In the genomic region with DNA sequence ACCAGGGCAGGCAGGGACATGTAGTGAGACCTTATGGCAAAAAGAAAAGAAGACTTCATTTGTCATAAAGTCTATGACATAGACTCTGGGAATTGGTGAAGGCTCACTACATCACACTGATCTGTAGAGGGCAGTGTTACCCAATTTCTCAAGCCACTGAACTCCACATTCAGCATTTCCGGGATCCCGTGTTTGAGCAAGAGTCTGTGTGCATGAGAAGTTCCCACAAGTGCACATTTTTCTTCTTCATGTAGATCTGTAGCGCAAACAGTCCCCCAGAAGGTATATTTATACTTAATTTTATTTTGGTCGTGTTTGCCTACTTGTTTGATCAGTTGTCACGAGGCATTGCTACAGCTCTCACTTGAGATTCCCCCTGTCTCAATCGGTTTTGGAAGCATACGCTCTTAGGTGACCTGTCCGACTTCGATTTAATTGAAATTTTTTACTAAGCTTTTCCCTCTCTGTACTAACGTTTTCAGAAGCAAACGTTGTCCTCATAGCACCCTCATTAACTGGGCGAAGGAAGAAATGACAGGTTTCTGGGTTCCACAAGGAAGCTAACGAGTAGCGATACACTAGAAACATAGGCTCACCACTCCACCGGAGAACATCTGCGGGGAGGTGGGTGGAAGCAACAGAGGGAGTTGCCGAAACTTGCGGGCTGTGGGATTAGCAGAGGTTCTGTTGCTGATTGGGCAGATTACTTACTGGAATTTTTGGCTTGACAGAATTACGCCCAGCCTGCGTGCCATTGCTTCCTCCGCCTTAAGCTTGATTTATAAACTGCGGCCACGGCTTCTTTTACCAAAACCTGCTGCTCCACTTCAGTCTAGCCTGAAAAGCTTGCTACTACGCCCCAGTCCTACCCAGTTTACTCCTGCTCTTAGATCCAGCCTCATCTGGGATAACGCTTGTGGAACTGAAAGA, we compare ENCODE assay signal across 8 mouse cellular contexts. TPM values are rescaled to one million over a fixed set of nuclear protein-coding genes. Genes with fewer than 3 reads are reported as not detected.
DNase-seq lines count a peak whose midpoint lies in the region; ATAC-seq and TF ChIP-seq lines count a peak whose summit lies in the region.

No protein-coding gene starts in this region.

- H3K4me1 ChIP-seq in testis, adult 2 months (ENCODE audit: control insufficient read depth, insufficient read depth, low read length), result peaks cover 10% of the 10 kb centered on the region
- H3K4me1 ChIP-seq in cortical plate, adult 2 months (ENCODE audit: control insufficient read depth, insufficient read depth, low read length), result no peaks in the 10 kb centered on the region; the same call in 1 of the 2 replicates
- peaks cover 8% of the 10 kb centered on the region; the same call in 1 of the 2 replicates for H3K4me1 ChIP-seq in intestine, postnatal 0 days (replicated peaks; ENCODE audit: control insufficient read depth, insufficient read depth, low read length)
- peaks cover 13% of the 10 kb centered on the region for H3K4me1 ChIP-seq in limb, embryonic 12.5 days (replicated peaks)
- H3K4me1 ChIP-seq in midbrain, embryonic 13.5 days (replicated peaks), result peaks cover 20% of the 10 kb centered on the region
- H3K4me1 ChIP-seq in stomach, embryonic 14.5 days (ENCODE audit: control insufficient read depth, insufficient read depth, low read length), result peaks cover 4% of the 10 kb centered on the region; the same call in 1 of the 2 replicates

- H3K4me3 ChIP-seq in testis, adult 2 months (ENCODE audit: control insufficient read depth, low read depth, low read length), result peak overlapping the region; percentile 10; the same call in 1 of the 2 replicates
- H3K4me3 ChIP-seq in cortical plate, adult 2 months (ENCODE audit: insufficient read depth, low read length), result no peak overlapping the region
- peak overlapping the region; percentile 37 for H3K4me3 ChIP-seq in intestine, postnatal 0 days (ENCODE audit: low read depth, low read length)
- H3K4me3 ChIP-seq in limb, embryonic 12.5 days (replicated peaks), result peak overlapping the region; percentile 33
- peak overlapping the region; percentile 30 for H3K4me3 ChIP-seq in midbrain, embryonic 13.5 days (replicated peaks)
- H3K4me3 ChIP-seq in stomach, embryonic 14.5 days (ENCODE audit: low read depth, low read length), result peak overlapping the region; percentile 20

- peak overlapping the region; percentile 74 for H3K4me2 ChIP-seq in intestine, postnatal 0 days (replicated peaks; ENCODE audit: low read depth)
- peak overlapping the region; percentile 59 for H3K4me2 ChIP-seq in limb, embryonic 12.5 days
- peak overlapping the region; percentile 52 for H3K4me2 ChIP-seq in midbrain, embryonic 13.5 days (replicated peaks)
- peak overlapping the region; percentile 33 for H3K4me2 ChIP-seq in stomach, embryonic 14.5 days (replicated peaks; ENCODE audit: low read depth, low read length)

- peak; percentile 32; the same call in 1 of the 2 replicates for ATAC-seq in intestine, postnatal 0 days
- ATAC-seq in limb, embryonic 12.5 days (ENCODE audit: insufficient number of reproducible peaks, insufficient read depth, low FRiP score, low TSS enrichment, low read depth), result 0 out of 2 replicates have a peak, but pooled peaks have one; percentile 23
- ATAC-seq in midbrain, embryonic 13.5 days, result peak; percentile 19; the same call in 1 of the 2 replicates
- ATAC-seq in stomach, embryonic 14.5 days (ENCODE audit: insufficient number of reproducible peaks, insufficient read depth, low FRiP score, low read depth), result 0 out of 2 replicates have a peak, but pooled peaks have one; percentile 6

- no peak for TF ChIP-seq CTCF in testis, adult 2 months (IDR thresholded peaks at IDR 0.05; ENCODE audit: control insufficient read depth, insufficient read depth, insufficient replicate concordance, low read depth, low read length)
- peak; percentile 65 for TF ChIP-seq CTCF in cortical plate, adult 2 months (IDR thresholded peaks at IDR 0.05; ENCODE audit: extremely low read depth, insufficient read depth, low read length)
- TF ChIP-seq CTCF in intestine, postnatal 0 days (IDR thresholded peaks at IDR 0.05; ENCODE audit: low read depth), result peak; percentile 88

- intact Hi-C loops in gastrocnemius, postnatal 36 days (cut with DNase I), result no loop called here

- DNase-seq in testis, postnatal 10 days (ENCODE audit: low spot score), result no peak
- DNase-seq in gastrocnemius, postnatal 36 days, result peak; percentile 20 to 24

- no peaks in the 10 kb centered on the region for H3K36me3 ChIP-seq in testis, adult 2 months (ENCODE audit: control insufficient read depth, insufficient read depth, low read length)
- H3K36me3 ChIP-seq in intestine, postnatal 0 days (ENCODE audit: control insufficient read depth, insufficient read depth), result peaks cover 10% of the 10 kb centered on the region
- H3K36me3 ChIP-seq in limb, embryonic 12.5 days, result peaks cover 18% of the 10 kb centered on the region
- H3K36me3 ChIP-seq in midbrain, embryonic 13.5 days, result peaks cover 13% of the 10 kb centered on the region
- peaks cover 14% of the 10 kb centered on the region for H3K36me3 ChIP-seq in stomach, embryonic 14.5 days (ENCODE audit: control insufficient read depth, insufficient read depth, low read length)

- H3K9ac ChIP-seq in intestine, postnatal 0 days (ENCODE audit: low read depth, low read length), result peak overlapping the region; percentile 27; the same call in 1 of the 2 replicates
- H3K9ac ChIP-seq in limb, embryonic 12.5 days (replicated peaks), result no peak overlapping the region; the same call in 1 of the 2 replicates
- peak overlapping the region; percentile 2; the same call in 1 of the 2 replicates for H3K9ac ChIP-seq in midbrain, embryonic 13.5 days (replicated peaks)
- no peak overlapping the region for H3K9ac ChIP-seq in stomach, embryonic 14.5 days (replicated peaks; ENCODE audit: low read depth, low read length)

- no peak overlapping the region for H3K27ac ChIP-seq in testis, adult 2 months (ENCODE audit: control insufficient read depth, insufficient read depth, low read depth, low read length)
- H3K27ac ChIP-seq in cortical plate, adult 2 months (ENCODE audit: insufficient read depth, low read length), result no peak overlapping the region
- peak overlapping the region; percentile 11; the same call in 1 of the 2 replicates for H3K27ac ChIP-seq in intestine, postnatal 0 days (ENCODE audit: low read depth, low read length)
- no peak overlapping the region for H3K27ac ChIP-seq in limb, embryonic 12.5 days
- no peak overlapping the region for H3K27ac ChIP-seq in midbrain, embryonic 13.5 days
- H3K27ac ChIP-seq in stomach, embryonic 14.5 days (ENCODE audit: low read length), result no peak overlapping the region

- H3K9me3 ChIP-seq in intestine, postnatal 0 days (ENCODE audit: control insufficient read depth), result no peaks in the 10 kb centered on the region
- H3K9me3 ChIP-seq in limb, embryonic 12.5 days, result no peaks in the 10 kb centered on the region
- no peaks in the 10 kb centered on the region for H3K9me3 ChIP-seq in midbrain, embryonic 13.5 days
- H3K9me3 ChIP-seq in stomach, embryonic 14.5 days (ENCODE audit: control insufficient read depth, low read depth, low read length), result no peaks in the 10 kb centered on the region

- no peak for TF ChIP-seq POLR2A in testis, adult 2 months (IDR thresholded peaks at IDR 0.05; ENCODE audit: control insufficient read depth, low read depth, low read length)
- no peak for TF ChIP-seq POLR2A in cortical plate, adult 2 months (IDR thresholded peaks at IDR 0.05; ENCODE audit: extremely low read depth, insufficient read depth, low read length)

- no peaks in the 10 kb centered on the region for H3K27me3 ChIP-seq in testis, adult 2 months (ENCODE audit: control insufficient read depth, insufficient read depth, low read length)
- no peaks in the 10 kb centered on the region for H3K27me3 ChIP-seq in intestine, postnatal 0 days (replicated peaks; ENCODE audit: control insufficient read depth, insufficient read depth, low read length)
- H3K27me3 ChIP-seq in limb, embryonic 12.5 days, result peaks cover 11% of the 10 kb centered on the region; the same call in 1 of the 2 replicates
- peaks cover 14% of the 10 kb centered on the region for H3K27me3 ChIP-seq in midbrain, embryonic 13.5 days
- H3K27me3 ChIP-seq in stomach, embryonic 14.5 days (ENCODE audit: control insufficient read depth, insufficient read depth, low read length), result no peaks in the 10 kb centered on the region

- 27% methylated on average over 25 of the region's 25 CpGs for WGBS in intestine, postnatal 0 days
- 17% methylated on average over 25 of the region's 25 CpGs for WGBS in limb, embryonic 12.5 days
- WGBS in midbrain, embryonic 13.5 days, result 20% methylated on average over 25 of the region's 25 CpGs
- WGBS in stomach, embryonic 14.5 days, result 22% methylated on average over 25 of the region's 25 CpGs

RNA-seq across cellular contexts. Expression of gene Eif2b5, which starts 1.7 kb away (rescaled TPM):
- 38.7 and 41.8 TPM in 2 replicates for polyA plus RNA-seq in testis, adult 2 months (2012; rRNA removed)
- polyA plus RNA-seq in cortical plate, adult 2 months (2012; rRNA removed), result 49.1 and 50.4 TPM in 2 replicates
- 10 to 100 TPM; 44.2 to 56.1 TPM for total RNA-seq in gastrocnemius, postnatal 36 days (2021)
- 37.2 and 37.8 TPM in 2 replicates for polyA plus RNA-seq in intestine, postnatal 0 days (2015; fragmentation: Nextera tagmentation; extraction: Ambion mirVana)
- polyA plus RNA-seq in limb, embryonic 12.5 days (2016; fragmentation: Nextera tagmentation; extraction: Ambion mirVana), result 140 and 144 TPM in 2 replicates
- 105 and 111 TPM in 2 replicates for polyA plus RNA-seq in midbrain, embryonic 13.5 days (2015; fragmentation: Nextera tagmentation; extraction: Ambion mirVana)
- polyA plus RNA-seq in stomach, embryonic 14.5 days (2014; fragmentation: Nextera tagmentation; extraction: Ambion mirVana), result 83.8 and 87.3 TPM in 2 replicates

RNA-seq across cellular contexts. Expression of gene Dvl3, which starts 19.8 kb away (rescaled TPM):
- polyA plus RNA-seq in testis, adult 2 months (2012; rRNA removed), result 10.2 and 11.6 TPM in 2 replicates
- polyA plus RNA-seq in cortical plate, adult 2 months (2012; rRNA removed), result 41.7 and 42.5 TPM in 2 replicates
- 10 to 100 TPM; 27.8 to 28.8 TPM for total RNA-seq in gastrocnemius, postnatal 36 days (2021)
- polyA plus RNA-seq in intestine, postnatal 0 days (2015; fragmentation: Nextera tagmentation; extraction: Ambion mirVana), result 11.5 and 13.7 TPM in 2 replicates
- 27.8 and 35.3 TPM in 2 replicates for polyA plus RNA-seq in limb, embryonic 12.5 days (2016; fragmentation: Nextera tagmentation; extraction: Ambion mirVana)
- polyA plus RNA-seq in midbrain, embryonic 13.5 days (2015; fragmentation: Nextera tagmentation; extraction: Ambion mirVana), result 44.0 and 49.1 TPM in 2 replicates
- polyA plus RNA-seq in stomach, embryonic 14.5 days (2014; fragmentation: Nextera tagmentation; extraction: Ambion mirVana), result 29.2 and 31.7 TPM in 2 replicates

RNA-seq across cellular contexts. Expression of gene Ap2m1, which starts 38.3 kb away (rescaled TPM):
- 112 and 119 TPM in 2 replicates for polyA plus RNA-seq in testis, adult 2 months (2012; rRNA removed)
- 1,329 and 1,383 TPM in 2 replicates for polyA plus RNA-seq in cortical plate, adult 2 months (2012; rRNA removed)
- 100 to 1,000 TPM; 133 to 135 TPM for total RNA-seq in gastrocnemius, postnatal 36 days (2021)
- 411 and 423 TPM in 2 replicates for polyA plus RNA-seq in intestine, postnatal 0 days (2015; fragmentation: Nextera tagmentation; extraction: Ambion mirVana)
- 616 and 634 TPM in 2 replicates for polyA plus RNA-seq in limb, embryonic 12.5 days (2016; fragmentation: Nextera tagmentation; extraction: Ambion mirVana)
- 1,112 and 1,165 TPM in 2 replicates for polyA plus RNA-seq in midbrain, embryonic 13.5 days (2015; fragmentation: Nextera tagmentation; extraction: Ambion mirVana)
- 586 and 625 TPM in 2 replicates for polyA plus RNA-seq in stomach, embryonic 14.5 days (2014; fragmentation: Nextera tagmentation; extraction: Ambion mirVana)

RNA-seq across cellular contexts. Expression of gene Abcf3, which starts 51.4 kb away (rescaled TPM):
- polyA plus RNA-seq in testis, adult 2 months (2012; rRNA removed), result 77.2 and 83.0 TPM in 2 replicates
- 78.5 and 83.5 TPM in 2 replicates for polyA plus RNA-seq in cortical plate, adult 2 months (2012; rRNA removed)
- total RNA-seq in gastrocnemius, postnatal 36 days (2021), result 10 to 100 TPM; 51.0 to 69.7 TPM
- 47.0 and 64.3 TPM in 2 replicates for polyA plus RNA-seq in intestine, postnatal 0 days (2015; fragmentation: Nextera tagmentation; extraction: Ambion mirVana)
- 68.9 and 69.8 TPM in 2 replicates for polyA plus RNA-seq in limb, embryonic 12.5 days (2016; fragmentation: Nextera tagmentation; extraction: Ambion mirVana)
- 77.6 and 79.4 TPM in 2 replicates for polyA plus RNA-seq in midbrain, embryonic 13.5 days (2015; fragmentation: Nextera tagmentation; extraction: Ambion mirVana)
- polyA plus RNA-seq in stomach, embryonic 14.5 days (2014; fragmentation: Nextera tagmentation; extraction: Ambion mirVana), result 53.0 and 53.5 TPM in 2 replicates

Comparison
In these comparisons a context has a peak if more than half of its experiments do, and no peak if none do; other contexts are left out.
1. H3K9ac ChIP-seq: peak in intestine, postnatal 0 days (single experiment) and midbrain, embryonic 13.5 days (single experiment); none in limb, embryonic 12.5 days (single experiment) and stomach, embryonic 14.5 days (single experiment).
2. Peak in every context shown above with its lines, with median percentiles within 50 percentile points of each other: ATAC-seq and H3K4me2 ChIP-seq.